Mouse (Mus musculus): ENCODE data around the gene Cib2. TPM values are rescaled to one million over a fixed set of nuclear protein-coding genes. Genes with fewer than 3 reads are reported as not detected.
"Not testable (repeated sequence)": the region's sequence is repeated elsewhere in the genome, so short reads cannot be mapped to it uniquely, and the experiment has no call there.

Gene Cib2
- total RNA-seq (2014; fragmentation: Nextera tagmentation), result 1.1 and 1.6 TPM in 2 replicates
- total RNA-seq (2017), result 0.39 and 0.57 TPM in 2 replicates

DNA sequence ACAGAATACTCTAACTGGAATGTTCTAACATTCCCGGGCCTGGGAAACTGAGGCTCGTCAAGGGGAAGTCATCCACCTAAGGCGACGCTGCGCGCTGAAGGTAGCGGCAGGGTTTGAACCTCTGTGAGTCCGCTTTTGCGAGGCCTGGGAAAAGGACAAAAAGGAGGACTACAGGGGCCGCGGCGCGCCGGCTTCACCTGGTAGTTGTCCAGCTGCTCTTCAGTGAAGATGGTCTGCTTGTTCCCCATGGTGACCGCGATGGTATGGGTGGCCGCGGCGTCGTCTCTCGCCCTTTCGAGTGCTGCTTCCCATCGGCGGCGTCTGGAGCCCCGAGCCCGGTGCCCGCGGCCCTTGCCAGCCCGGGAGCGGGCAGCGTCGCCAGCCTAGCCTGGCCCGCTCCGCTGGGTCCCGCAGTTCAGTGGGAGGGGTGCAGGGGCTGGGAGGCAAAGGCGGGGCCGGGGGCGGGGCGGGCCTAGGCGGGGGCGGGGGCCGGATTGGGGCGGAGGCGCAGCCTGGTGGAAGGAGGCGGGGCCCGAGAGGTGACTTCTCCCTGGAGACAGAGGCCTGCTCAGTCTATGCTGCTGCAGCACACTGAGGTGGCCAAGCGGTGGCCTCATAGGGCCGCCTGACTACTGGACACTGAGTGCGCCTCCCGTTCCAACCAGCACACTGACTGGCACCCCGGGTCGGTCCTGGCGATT is at the start of gene Cib2:
Gene Cib2, minus strand, starts transcription at position 448 of the 701 bp plus-strand sequence.
- peak; percentile 94 for ATAC-seq (replicated peaks; ENCODE audit: poor library complexity, severe bottlenecking)

DNA sequence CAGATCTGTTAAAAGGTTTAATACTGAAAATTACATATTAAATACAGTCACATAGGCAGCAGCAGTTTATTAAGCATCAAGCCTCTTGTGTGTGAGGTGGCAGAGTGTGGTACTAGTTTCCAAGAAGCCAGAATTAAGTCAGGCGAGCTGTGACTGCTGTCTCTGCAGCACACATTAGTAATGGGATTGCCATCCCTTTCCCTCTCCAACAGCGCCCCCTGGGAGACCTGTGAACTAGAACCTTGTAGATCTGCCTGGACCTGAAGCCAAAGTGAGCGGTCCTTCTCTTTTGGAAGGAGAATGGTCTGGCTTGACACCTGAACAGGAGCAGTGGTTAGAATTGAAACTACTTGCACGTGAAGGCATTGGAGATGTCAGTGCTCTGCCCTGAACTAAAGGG is 44.9 kb upstream of the Cib2 start:
- no peak; the same call in 1 of the 2 replicates for ATAC-seq (replicated peaks; ENCODE audit: poor library complexity, severe bottlenecking)

DNA sequence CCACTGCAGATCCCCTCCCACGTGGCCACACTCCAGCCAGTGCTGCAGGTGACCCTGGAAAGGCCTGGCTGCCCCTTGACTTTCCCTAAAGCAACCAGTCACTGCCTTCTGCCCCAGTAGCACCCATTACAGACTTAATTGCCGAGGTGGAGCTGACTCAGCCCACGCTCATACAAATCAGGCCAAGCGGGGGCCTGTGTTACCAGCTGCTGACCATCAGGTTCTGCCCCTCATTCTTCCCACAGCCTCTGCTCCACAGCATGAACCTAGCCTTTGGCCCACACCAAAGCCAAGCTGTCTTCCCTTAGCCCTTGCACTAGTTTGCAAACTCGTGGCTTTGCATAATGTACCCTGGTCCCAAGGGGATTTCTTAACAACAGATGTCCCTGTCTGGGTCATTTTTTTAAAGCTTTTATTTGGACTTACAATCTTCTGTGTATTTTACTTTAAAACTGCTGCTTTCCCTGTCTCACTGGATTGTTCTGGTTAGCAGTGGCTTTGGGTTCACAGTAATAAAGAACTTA is 44.2 kb upstream of the Cib2 start:
- ATAC-seq (replicated peaks; ENCODE audit: poor library complexity, severe bottlenecking), result no peak

DNA sequence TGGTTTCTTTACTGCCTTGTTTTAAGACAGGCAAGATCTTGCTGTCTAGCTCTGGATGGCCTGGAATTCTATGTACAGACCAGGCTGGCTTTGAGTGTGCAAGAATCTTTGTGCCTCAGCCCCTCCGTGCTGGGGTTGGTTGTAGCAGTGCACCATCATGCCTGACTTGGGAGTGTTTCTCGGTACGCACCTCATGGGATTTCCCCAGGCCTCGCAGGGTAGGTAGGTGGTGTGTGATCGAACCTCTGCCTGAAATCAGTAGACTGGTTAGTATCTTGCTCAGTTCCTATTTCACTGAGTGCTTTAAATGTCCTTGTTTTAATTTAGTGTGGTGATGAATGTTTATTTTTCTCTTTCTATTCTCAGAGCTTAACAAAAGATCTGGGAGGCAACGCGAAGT is 42.9 kb upstream of the Cib2 start:
- ATAC-seq (replicated peaks; ENCODE audit: poor library complexity, severe bottlenecking), result no peak

DNA sequence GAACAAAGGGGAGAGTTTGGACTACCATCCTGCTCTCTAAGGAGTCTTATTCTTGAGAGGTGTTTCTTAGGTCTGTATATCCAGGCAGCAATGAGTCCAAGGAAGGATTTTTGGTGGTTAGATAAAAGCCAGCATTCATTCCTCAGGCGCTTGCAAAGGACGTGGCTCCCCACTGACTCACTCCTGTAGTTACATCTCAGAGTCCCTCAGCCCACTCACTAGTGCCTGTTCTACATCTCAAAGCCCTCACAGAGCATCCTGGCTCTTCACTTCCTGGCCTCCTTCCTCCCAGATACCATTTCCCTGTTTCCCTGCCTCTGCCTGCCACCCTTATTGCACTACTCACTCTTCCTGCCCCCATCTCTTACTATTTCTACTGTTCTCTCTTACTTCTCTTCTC is 42.4 kb upstream of the Cib2 start:
- no peak for ATAC-seq (replicated peaks; ENCODE audit: poor library complexity, severe bottlenecking)

DNA sequence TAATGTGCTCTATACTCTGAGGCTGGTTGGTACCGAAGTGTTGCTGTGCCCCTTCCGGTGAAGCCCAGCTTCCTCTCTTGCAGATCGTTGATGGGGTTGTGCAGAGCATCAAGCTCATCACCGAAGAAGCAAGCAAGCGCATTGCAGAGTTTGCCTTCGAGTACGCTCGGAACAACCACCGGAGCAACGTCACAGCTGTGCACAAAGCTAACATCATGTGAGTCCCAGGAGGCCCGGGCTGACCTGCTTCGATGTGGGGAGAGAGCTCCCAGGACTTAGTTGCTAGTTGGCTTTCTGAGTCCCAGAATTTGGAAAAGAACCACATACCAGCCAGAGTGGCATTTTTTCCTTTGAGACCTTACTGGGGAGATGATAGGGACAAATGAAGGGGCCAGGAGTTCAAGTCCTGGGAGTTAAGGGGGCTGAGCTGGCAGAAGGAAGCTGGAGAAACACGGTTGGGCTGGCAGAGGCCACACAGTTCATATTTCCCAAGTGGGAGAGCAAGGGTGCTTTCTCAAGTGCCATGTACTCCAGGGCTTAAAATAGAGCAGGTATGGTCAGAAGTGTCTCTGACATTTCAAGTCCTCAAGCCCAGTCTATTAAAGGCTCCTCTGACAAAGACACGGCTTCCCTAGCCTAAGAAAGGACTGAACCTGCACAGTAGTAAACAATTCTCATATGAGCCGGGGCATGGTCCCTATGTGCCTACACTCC is 36.9 kb upstream of the Cib2 start:
- ATAC-seq (replicated peaks; ENCODE audit: poor library complexity, severe bottlenecking), result no peak

DNA sequence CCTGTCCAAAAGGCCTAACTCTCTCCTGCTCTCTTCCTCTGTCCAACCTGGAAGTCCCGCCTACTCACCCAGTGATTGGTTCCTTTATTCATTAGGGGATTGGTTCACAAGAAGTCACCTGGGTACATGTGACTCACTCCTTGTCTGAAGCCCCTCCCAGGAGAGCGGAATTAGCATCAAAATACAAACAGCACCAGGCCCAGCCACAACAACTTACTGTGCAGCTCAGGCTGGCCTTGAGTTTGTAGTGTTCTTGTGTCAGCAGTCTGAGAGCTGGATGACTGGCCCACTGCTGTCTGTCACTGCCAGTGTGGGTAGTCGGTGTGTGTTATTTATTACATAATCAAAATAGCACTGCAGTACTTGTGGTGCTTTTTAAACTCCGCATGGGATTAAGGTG is 33.6 kb upstream of the Cib2 start:
- ATAC-seq (replicated peaks; ENCODE audit: poor library complexity, severe bottlenecking), result not testable (repeated sequence)

DNA sequence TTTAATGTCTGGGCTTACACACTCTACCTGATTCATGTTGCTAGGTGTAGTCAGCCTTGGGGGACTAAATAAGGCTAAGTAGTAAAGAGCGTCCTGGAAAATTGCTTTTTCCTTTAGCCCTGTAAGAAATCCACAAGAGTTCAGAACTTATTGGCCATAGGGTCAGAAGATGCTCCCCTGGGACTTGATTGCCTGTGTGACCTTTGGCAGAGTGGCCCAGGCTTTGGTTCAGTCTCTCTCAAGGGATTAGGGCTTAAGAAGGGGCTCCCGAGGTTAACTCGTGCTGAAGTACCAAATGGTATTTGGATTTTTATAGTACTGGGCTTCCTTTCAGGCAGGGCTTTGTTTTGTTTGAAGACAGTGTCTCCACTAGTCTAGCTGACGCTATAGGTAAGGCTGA is 27.8 kb upstream of the Cib2 start:
- no peak for ATAC-seq (replicated peaks; ENCODE audit: poor library complexity, severe bottlenecking)

DNA sequence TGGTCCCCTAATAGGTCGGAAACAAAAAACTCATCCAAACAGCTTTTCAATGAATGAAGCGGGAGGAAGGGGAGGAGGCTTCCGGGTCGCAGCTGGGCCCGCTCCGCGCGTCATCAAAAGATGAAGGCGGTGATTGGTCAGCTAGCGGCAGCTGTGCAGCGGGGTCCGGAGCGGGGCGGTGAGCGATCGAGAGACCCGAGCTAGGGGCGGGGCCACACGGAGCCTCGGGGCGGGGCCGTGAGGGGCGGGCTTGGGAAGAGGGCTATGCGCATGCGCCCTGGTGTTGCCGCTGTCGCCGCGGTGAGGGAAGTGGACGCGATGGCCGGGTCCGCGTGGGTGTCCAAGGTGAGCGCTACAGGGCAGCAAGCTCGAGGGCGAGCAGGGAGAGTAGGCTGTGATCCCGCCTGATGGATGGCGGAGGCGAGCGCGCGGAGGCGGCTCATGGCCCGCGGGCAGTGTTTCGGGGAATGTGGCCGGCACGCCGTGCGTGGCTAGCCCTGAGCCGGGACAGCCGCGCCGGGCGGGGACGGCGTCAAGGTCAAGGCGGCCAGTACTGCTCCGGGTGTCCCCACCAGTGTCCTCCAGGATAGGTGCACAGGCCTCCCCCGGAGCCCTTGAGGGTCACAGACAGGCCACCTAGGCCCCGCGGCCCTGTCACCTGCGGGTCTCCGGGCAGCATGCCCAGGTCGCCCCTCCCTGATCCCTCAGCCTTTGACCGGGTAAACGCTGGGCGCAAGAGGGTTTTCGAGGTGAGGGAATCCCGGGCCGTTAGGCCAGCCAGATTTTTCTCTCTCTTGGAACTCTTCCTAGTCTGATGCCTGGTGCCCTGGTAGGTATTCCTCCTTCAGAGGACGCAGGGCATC is 26.4 kb upstream of the Cib2 start, which contains the start of gene Idh3a:
Gene Idh3a, plus strand, starts transcription at position 136 of the 863 bp plus-strand sequence.
- peak; percentile 99 for ATAC-seq (replicated peaks; ENCODE audit: poor library complexity, severe bottlenecking)

- peak; percentile 8; the same call in 1 of the 2 replicates for ATAC-seq (replicated peaks; ENCODE audit: poor library complexity, severe bottlenecking)
Observed at GRCm38 (mm10) chr9:54585839-54586198, 25.8 kb upstream of the Cib2 start.

DNA sequence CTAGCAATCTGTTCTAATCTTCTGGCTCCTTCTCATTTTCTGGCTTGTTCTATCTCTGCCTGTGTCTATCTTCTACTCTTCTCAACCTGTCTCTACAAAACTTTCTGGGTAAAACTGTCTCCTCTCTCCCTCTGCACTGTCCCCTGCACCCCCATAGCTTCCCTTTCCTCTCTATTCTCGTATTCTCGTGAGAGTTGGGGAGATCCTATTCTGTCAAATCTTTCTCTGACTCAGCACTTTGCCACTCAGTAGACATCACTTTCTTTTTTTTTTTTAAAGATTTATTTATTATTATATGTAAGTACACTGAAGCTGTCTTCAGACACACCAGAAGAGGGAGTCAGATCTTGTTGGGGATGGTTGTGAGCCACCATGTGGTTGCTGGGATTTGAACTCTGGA is 24.1 kb upstream of the Cib2 start:
- not testable (repeated sequence) for ATAC-seq (replicated peaks; ENCODE audit: poor library complexity, severe bottlenecking)

- ATAC-seq (replicated peaks; ENCODE audit: poor library complexity, severe bottlenecking), result no peak
Observed at GRCm38 (mm10) chr9:54583712-54584111, 23.7 kb upstream of the Cib2 start.

- no peak for ATAC-seq (replicated peaks; ENCODE audit: poor library complexity, severe bottlenecking)
Observed at GRCm38 (mm10) chr9:54571130-54571839, 11.3 kb upstream of the Cib2 start.

GRCm38 (mm10) chr9:54568732-54569131 is 8.7 kb upstream of the Cib2 start:
- no peak for ATAC-seq (replicated peaks; ENCODE audit: poor library complexity, severe bottlenecking)

- ATAC-seq (replicated peaks; ENCODE audit: poor library complexity, severe bottlenecking), result peak; percentile 48
Observed at GRCm38 (mm10) chr9:54566958-54567357, 6.9 kb upstream of the Cib2 start.

DNA sequence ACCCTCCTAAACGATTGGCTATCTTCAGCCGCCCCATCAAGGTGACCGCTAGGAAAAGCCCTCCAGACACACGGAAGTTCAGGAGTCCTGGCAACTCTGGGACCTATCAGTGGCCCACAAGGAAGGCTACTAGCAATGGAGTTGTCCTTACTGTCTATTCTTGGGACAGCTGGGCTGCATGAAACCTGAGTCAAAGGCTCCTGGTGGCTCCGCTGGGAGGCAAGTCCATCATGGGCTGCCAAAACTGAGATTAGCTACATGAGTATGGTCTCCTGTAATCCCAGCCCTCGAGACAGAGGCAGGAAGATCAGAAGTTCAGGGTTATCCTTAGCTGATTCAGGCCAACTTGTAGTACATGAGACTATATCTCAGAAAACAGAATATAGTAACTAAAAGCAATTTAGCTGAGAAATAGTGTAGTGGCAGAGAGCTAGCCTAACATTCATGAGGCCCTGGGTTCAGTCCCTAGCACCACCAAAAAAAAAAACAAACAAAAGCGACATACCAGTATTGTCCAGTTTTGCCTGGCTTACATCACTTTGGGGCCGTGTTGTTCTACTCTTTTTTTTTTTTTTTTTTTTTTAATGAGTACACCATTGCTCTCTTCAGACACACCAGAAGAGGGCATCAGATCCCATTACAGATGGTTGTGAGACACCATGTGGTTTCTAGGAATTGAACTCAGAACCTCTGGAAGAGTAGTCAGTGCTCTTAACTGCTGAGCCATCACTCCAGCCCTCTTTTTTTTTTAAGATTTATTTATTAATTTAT is 998 bp upstream of the Cib2 start:
- ATAC-seq (replicated peaks; ENCODE audit: poor library complexity, severe bottlenecking), result no peak

- no peak for ATAC-seq (replicated peaks; ENCODE audit: poor library complexity, severe bottlenecking)
Observed at GRCm38 (mm10) chr9:54558731-54559130, 1.3 kb downstream of the Cib2 start.

DNA sequence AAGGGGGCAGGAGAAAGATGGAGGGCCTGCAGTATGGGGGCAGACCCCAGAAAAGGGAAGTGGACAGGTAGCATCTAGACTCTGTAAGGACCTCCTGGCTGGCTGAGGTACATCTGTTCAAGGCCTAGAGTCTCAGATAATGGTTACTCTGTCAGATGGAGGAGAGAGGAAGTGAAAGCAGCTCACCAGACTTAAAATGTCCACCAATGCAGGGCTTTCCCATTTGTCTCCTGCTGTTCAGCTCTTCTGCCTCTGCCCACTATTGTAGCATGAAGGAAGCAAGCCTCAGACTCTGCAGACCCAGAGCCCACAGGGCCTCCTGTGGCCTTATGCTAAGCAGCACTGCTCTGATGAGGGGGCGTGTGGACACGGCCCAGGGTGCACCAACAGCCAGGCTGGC is 5.0 kb downstream of the Cib2 start:
- ATAC-seq (replicated peaks; ENCODE audit: poor library complexity, severe bottlenecking), result peak; percentile 57

- ATAC-seq (replicated peaks; ENCODE audit: poor library complexity, severe bottlenecking), result no peak
Observed at GRCm38 (mm10) chr9:54552409-54552808, 7.6 kb downstream of the Cib2 start.
